Mouse (Mus musculus) splenic B cell, adult 2 months (primary cell): ENCODE data around the gene N6amt1.

Experiments used
- DNase-seq: peaks from one replicate; pipeline ENCODE4 v3.0.0-alpha.2; 2011; ENCODE audit warnings: low read depth, low spot score
- H3K27me3 ChIP-seq: 2 replicates; pipeline ENCODE4 v1.6.1; 2012; ENCODE audit warnings: mild to moderate bottlenecking, low read length, moderate library complexity, mixed read lengths; ENCODE audit not compliant: control insufficient read depth, poor library complexity, insufficient read depth, severe bottlenecking
- H3K36me3 ChIP-seq: 2 replicates; pipeline ENCODE4 v1.6.1; 2012; ENCODE audit warnings: mild to moderate bottlenecking, low read length, moderate library complexity, mixed read lengths; ENCODE audit not compliant: control insufficient read depth, poor library complexity, insufficient read depth, severe bottlenecking

N6amt1 gene

DNA sequence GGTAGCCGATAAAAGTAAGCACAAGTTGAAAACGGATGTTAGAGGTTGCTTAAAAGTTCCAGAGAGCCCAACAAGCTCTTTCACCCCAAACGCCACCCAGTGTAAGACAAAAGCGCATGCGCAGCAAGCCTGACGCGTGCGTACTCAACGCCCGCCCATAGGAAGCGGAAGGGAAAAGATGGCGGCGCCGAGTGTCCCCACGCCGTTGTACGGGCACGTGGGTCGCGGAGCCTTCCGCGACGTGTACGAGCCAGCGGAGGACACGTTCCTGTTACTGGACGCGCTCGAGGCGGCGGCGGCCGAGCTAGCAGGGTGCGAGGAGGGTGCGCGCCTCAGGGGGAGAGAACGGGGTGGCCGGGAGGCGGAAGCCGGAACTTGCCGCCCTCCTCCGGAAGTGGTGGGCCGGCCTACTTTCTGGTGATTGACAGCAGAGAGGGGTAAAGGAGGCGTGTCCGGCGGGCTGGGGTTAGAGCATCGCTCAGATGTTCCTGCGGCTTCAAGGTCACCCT, at the start of gene N6amt1:
Gene N6amt1, plus strand, starts transcription at position 111 of the 509 bp plus-strand sequence.
- H3K27me3 ChIP-seq: no peaks in the 10 kb centered on the region
- H3K36me3 ChIP-seq: 0 out of 2 replicates have a peak, but pooled peaks cover 2% of the 10 kb centered on the region
- peak; percentile 97 for DNase-seq

DNA sequence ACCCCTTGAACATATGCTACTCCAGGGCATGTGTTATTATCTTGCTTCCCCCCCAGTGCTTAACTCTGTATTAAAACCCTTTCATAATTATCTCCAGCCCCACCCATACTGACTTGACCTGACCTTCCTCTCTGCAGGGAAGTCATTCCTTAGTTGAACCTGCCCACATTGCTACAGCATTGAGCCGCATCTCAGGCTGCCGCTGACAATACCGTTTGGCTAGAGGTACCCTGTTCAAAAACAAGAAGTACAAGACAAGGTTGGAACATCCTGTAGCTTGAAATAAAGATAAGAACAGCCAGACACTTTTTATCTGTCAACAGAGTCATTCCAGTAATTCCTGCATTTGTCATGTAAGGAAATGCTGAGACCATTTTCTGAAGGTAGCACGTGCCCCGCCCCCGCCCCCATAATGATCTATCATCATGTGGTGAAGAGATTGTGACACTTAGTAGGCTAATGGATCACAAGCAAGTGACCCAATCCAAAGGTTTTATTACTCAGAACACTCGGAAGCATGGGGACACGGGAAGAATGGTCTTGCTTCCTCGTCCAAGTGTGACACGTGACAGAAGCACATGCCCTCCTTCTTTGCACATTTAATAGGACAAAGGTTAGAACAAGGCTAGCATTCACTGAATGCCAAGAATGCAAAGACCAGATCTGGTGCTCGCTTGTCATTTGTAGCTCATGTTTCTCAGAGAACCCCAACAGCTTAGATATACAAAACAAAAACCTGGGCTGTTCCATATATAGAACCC, 48.6 kb upstream of the N6amt1 start:
- no peak for DNase-seq
- Histone ChIP-seq H3K36me3 (no peaks in the 10 kb centered on the region), H3K27me3 (no peaks in the 10 kb centered on the region)

DNA sequence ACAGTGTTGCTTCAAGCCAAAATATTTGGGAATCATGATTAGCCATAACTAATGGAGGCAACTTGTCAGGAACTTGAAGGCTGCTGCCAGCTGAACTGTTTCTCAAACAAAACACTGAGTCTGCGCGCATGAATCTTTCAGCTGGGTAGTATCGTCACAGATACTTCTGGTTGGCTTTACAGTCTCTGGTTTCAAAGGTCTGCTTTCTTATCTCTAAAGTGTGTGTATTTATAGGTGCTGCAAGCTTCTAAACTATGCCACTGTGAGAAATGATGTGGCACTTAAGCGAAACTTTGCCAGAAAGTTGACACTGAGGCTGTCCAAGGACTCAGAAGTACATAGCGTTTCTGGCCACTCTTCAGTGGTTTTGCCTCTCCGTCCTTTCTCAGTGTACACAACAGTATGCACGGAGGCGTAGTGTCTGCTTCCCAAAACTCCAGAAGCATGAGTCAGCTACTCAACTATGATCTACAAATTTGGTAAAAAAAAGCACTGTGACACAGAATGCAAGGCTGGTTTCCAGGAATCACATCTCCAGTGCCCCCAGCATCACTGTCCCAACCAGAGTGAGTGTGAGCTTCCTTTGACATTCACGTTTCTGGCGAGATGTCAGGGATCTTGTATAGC, 46.8 kb upstream of the N6amt1 start:
- DNase-seq: no peak
- H3K27me3 ChIP-seq: no peaks in the 10 kb centered on the region
- no peaks in the 10 kb centered on the region for H3K36me3 ChIP-seq

DNA sequence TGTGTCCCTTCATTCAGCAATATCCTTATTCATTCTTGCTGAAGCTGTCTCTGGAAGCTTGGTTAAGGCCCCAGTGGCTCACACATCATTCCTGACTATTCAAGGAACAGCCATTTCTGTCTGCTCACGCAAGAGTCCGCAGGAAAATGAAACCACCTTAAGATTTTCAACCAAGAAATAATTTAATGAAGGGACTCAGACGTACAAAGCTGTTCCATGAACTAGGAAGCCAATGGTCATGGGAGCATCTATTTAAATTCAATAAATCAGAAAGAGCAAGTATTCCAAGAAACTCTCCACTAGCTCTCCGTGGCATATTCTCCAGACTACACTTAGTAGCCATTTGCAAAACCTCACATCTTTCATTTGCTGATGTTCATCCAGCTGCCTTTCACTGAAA, 43.3 kb upstream of the N6amt1 start:
- no peak for DNase-seq
- Histone ChIP-seq H3K27me3 (no peaks in the 10 kb centered on the region), H3K36me3 (no peaks in the 10 kb centered on the region)

DNA sequence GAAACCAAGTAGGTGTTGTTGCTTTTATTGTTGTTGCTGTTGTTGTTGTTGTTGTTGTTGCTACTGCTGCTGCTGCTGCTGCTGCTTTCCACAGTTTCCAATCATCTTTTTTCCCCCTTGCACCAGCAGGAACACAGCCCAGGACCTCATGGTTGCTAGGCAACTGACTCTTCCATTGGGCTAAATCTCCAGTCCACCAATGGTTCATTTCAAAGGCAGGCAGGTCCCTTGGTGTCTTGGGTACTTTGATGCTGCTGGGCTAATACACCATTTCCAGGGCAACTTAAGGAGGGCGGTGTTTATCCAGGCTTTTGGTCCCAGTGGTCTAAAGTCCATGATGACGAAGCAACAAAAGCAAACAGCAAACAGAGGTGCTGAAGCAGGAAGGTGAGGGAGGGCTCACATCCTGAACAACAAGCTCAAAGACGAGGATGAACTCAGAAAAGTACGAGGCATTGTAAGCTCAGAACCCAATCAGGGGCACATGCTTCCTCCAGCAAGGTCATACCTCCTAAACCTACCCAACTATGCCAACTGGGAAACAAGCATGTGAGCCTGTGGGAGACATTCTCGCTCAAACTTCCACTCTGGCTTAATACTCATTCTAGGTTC, 35.7 kb upstream of the N6amt1 start:
- Histone ChIP-seq H3K27me3 (no peaks in the 10 kb centered on the region), H3K36me3 (no peaks in the 10 kb centered on the region)
- DNase-seq: no peak

DNA sequence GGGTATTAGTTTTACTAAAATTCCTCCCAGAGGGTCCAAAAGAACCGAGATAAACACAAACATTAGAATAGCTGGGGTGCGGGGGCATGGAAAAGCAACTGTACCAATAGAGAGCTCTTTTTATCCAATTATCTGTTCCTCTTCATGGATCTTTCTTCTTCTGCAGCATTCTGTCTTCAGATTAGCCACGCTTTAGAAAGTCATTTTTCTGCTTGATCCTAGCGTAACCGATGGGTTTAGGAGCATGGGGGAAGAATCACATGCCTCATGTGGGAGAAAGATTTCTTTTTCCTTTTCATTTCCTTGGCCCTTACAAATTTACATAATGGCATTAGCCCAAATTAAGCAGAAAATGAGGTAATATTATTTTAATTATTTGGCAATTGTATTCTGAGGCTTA, 35.0 kb upstream of the N6amt1 start:
- H3K27me3 ChIP-seq: no peaks in the 10 kb centered on the region
- no peaks in the 10 kb centered on the region for H3K36me3 ChIP-seq
- no peak for DNase-seq

DNA sequence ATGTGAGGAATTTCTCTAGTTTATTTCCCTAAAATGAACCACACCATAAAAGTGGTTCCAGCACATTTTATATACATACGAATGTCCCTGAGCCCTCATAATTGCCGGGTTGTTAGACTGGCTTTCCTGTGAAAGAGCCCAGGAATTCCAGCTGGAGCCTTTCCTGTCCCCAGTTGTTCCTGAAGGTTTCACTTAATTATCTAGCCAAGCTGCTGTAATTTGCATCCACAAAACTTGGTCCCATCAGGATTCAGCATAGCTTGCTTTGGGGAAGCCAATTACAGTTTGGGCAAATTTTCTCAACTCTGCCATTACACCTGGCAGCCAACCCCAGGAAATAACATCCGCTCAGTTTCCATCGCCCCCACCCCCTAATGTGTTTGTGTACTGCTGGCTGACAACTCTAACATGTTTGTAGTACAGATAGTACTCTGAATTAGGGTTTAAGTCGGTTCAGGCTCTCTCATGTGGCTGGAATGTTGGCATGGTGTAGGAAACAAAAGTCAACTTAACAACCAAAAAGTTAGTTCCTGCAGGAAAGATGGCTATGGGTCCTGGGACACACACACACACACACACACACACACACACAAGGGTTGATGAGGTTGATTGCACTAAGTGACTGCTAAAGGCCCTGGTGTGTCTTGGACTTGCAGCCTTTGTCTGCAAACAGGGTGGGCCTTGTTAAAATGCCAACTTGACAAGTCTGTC, 34.3 kb upstream of the N6amt1 start:
- no peaks in the 10 kb centered on the region for H3K27me3 ChIP-seq
- no peak for DNase-seq

DNA sequence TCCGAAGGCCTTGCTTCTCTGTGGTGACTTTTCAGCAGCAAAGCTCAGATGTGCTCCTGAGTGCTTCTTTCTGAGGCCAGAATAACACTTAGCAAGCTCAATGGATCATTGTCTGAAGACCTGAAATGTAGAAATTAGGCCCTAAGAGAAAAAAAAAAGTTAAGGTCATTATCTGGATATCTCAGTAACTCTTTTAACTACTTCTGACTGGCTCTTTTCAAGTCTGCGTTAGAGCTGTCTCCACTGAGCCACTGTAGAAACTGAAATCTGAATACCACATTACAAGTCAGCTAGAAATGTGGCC, 33.8 kb upstream of the N6amt1 start:
- DNase-seq: no peak
- Histone ChIP-seq H3K36me3 (no peaks in the 10 kb centered on the region), H3K27me3 (no peaks in the 10 kb centered on the region)

More for the DNA sequence above, 34.3 kb upstream of the N6amt1 start:
- no peaks in the 10 kb centered on the region for H3K36me3 ChIP-seq

DNA sequence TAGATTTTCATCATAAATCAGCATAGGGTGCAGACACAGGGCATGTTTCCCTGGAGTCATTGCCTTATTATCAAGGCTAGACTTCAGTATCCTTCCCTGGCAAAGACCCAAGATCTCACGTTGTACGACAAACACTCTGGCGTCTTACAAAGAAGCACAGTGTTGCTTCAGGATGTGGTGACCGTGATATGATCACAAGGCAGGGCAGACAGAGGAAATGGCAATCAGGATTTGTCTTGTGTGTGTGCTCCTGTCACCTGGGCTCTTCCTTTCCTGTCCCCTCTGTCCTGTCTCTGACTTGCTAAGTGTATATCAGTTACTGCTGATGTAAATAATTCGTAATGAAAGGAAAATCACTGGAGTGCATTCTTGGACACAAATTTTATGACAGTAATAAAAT, 29.4 kb upstream of the N6amt1 start:
- H3K36me3 ChIP-seq: no peaks in the 10 kb centered on the region
- no peak for DNase-seq
- H3K27me3 ChIP-seq: no peaks in the 10 kb centered on the region

DNA sequence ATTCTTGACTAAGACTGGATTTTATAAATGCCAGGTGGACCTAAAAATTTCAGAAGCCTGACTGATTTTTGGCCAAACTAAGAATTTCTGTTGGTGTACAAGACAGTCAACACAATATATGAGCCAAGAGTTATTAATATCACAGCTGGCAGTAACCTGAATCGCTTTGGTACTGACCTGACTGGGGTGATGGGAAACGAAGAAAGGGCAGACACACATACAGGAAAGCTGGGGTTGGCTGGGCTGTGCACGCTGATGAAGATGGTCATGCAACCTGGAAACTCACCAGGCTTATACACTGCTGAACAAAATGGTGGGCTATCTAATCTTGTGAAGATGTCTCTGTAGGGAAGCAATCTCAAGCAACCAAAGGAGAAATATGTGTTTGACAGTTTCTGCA, 24.0 kb upstream of the N6amt1 start:
- DNase-seq: no peak
- no peaks in the 10 kb centered on the region for H3K27me3 ChIP-seq
- no peaks in the 10 kb centered on the region for H3K36me3 ChIP-seq

DNA sequence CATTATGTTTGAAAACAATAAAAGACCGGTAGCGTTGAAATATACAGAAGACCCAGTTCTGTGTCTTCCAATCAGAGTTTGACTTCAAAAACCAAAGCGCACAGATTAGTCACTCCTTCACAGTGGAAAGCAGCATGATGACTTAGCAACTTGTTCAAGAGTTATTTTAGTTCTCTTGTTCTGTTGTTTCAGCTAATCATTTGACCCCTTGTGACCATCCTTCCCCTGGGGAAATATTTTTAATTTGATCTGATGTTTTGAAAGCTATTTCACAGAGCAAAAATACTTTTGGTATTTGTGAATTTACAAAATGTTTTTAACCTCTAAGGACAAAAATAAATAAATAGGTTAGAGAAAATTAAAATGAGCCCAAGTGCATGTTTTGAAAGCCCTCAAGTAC, 19.2 kb upstream of the N6amt1 start:
- H3K27me3 ChIP-seq: no peaks in the 10 kb centered on the region
- no peak for DNase-seq
- H3K36me3 ChIP-seq: no peaks in the 10 kb centered on the region

DNA sequence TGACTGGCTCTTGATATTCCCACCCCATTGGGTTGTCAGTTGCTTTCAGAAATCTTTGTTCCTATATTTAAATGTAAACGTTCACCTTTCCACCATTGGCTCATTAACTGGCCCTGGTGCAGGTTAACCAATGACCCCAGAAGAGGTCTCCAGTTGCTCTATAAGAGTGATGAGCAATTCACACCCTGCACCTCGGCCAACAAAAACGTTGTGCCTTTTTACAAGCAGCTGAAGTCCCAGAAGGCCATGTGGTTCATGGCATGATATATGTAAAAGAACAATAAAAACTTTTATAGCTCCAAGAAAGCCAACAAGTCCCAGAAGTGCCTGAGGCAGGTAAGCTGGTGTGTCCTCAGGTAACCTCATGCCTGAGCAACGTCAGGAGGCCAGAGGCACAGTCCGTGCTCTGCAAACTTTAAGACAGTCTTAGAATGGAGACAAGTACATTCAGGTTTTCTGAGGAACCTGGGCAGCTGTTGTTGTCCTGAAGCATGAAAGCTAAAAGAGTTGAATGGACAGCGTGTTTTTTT, 12.9 kb upstream of the N6amt1 start:
- no peaks in the 10 kb centered on the region for H3K36me3 ChIP-seq
- H3K27me3 ChIP-seq: no peaks in the 10 kb centered on the region
- no peak for DNase-seq

DNA sequence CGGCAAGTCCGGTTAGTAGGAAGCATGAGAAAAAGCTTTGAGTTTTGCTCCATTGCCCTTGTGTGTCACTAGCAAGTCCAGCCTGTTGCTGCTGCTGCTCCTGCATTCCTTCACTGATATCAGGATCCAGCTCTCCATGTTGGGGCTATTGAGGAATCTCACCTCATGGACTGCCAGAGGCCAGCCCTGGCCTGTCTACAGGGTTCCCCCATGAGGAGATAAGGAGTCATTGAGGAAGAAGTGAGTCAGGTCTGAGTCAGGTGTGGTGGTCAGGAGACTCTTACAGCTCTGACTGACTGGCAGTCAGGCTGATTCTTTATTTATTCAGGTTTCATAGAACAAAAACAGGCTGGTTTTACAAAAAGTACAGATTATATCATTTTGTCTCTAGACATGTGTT, 5.9 kb upstream of the N6amt1 start:
- no peak for DNase-seq
- no peaks in the 10 kb centered on the region for H3K27me3 ChIP-seq
- no peaks in the 10 kb centered on the region for H3K36me3 ChIP-seq

DNA sequence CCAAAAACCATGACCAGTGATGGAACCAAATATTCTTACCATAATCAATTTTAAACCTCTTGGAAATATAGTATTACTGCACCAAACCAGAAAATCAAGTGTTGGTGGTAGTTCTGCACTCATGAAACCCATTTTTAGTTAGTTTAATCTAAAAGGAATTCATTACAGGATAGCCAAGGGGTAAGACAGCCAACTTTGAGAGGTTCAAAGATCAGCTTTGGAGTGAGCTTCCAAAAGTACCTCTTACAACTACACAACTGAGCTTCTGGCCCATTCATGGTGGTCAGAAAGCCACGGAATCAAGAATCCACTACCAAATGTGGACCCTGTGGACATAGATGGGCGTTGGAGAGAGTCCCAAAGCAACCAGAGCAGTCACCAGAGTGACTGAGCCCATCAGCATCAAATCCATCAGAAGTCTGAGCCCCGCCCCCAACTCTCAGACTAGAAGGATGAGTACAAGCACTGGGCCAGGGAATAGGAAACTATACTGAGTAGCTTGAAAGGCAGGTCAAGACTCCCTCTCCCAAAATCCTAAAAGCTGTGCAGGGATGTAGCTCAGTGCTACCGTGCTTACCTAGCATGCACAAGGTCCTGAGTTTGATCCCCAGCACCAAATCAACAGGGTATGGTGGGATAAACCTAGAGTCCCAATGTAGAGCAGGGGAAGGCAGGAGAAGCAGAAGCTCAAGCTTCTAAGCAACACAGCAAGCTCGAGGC, 2.4 kb upstream of the N6amt1 start:
- H3K36me3 ChIP-seq: no peaks in the 10 kb centered on the region
- DNase-seq: no peak
- no peaks in the 10 kb centered on the region for H3K27me3 ChIP-seq
